In genomic region chr5:146245193-146245592, GRCm38 (mm10) we compare ENCODE assay signal across 30 mouse cellular contexts. TPM values are rescaled to one million over a fixed set of nuclear protein-coding genes. Genes with fewer than 3 reads are reported as not detected.
DNase-seq lines count a peak whose midpoint lies in the region; ATAC-seq and TF ChIP-seq lines count a peak whose summit lies in the region.
"Had no signal": no experiment of that assay in that cellular context is flagged by ENCODE, and none has a peak within 500 bp of the region (broad histone marks: within the 10 kb centered on the region; RNA-seq: fewer than 3 reads in every experiment).

No protein-coding gene starts in this region.

- TF ChIP-seq EP300 in liver, embryonic 14.5 days (IDR thresholded peaks at IDR 0.05; ENCODE audit: low read depth) = peak; percentile 92

- H3K9ac ChIP-seq in liver, embryonic 14.5 days (replicated peaks) = no peak overlapping the region
- H3K9ac ChIP-seq in forebrain, embryonic 14.5 days (ENCODE audit: low read length) = no peak overlapping the region
- no peak overlapping the region for H3K9ac ChIP-seq in hindbrain, embryonic 16.5 days (ENCODE audit: low read depth, low read length)
- H3K9ac ChIP-seq: embryonic facial prominence, embryonic 12.5 days; forebrain, postnatal 0 days; limb, embryonic 13.5 days; midbrain, embryonic 15.5 days had no signal

- peak overlapping the region; percentile 18 for H3K4me2 ChIP-seq in liver, embryonic 14.5 days (ENCODE audit: low read depth)
- no peak overlapping the region for H3K4me2 ChIP-seq in forebrain, embryonic 14.5 days (ENCODE audit: low read length)
- no peak overlapping the region for H3K4me2 ChIP-seq in hindbrain, embryonic 16.5 days (ENCODE audit: low read length)
- H3K4me2 ChIP-seq: embryonic facial prominence, embryonic 12.5 days; limb, embryonic 13.5 days; midbrain, embryonic 15.5 days had no signal

- H3K27me3 ChIP-seq in liver, embryonic 14.5 days (ENCODE audit: control insufficient read depth, insufficient read depth, low read length) = no peaks in the 10 kb centered on the region
- H3K27me3 ChIP-seq in forebrain, embryonic 14.5 days (replicated peaks; ENCODE audit: control insufficient read depth, insufficient read depth, low read length) = no peaks in the 10 kb centered on the region
- no peaks in the 10 kb centered on the region for H3K27me3 ChIP-seq in hindbrain, embryonic 16.5 days (replicated peaks; ENCODE audit: control insufficient read depth, insufficient read depth, low read length)
- H3K27me3 ChIP-seq: embryonic facial prominence, embryonic 12.5 days; limb, embryonic 13.5 days; midbrain, embryonic 15.5 days had no signal

- no peaks in the 10 kb centered on the region; the same call in 1 of the 2 replicates for H3K36me3 ChIP-seq in liver, embryonic 14.5 days (replicated peaks; ENCODE audit: control insufficient read depth, insufficient read depth, low read depth)
- H3K36me3 ChIP-seq in forebrain, embryonic 14.5 days (ENCODE audit: control insufficient read depth, insufficient read depth, low read length) = peaks cover 4% of the 10 kb centered on the region; the same call in 1 of the 2 replicates
- no peaks in the 10 kb centered on the region for H3K36me3 ChIP-seq in hindbrain, embryonic 16.5 days (ENCODE audit: control insufficient read depth, insufficient read depth, low read length)
- H3K36me3 ChIP-seq: limb, embryonic 13.5 days; midbrain, embryonic 15.5 days had no signal

- ATAC-seq in common myeloid progenitor, adult 5-6 weeks (replicated peaks; ENCODE audit: low read depth, poor library complexity, severe bottlenecking) = peak; percentile 34; the same call in 1 of the 2 replicates
- ATAC-seq in liver, embryonic 14.5 days (ENCODE audit: insufficient read depth) = peak; percentile 83
- peak; percentile 93 for ATAC-seq in megakaryocyte-erythroid progenitor cell, adult 5-6 weeks (replicated peaks; ENCODE audit: low FRiP score, low TSS enrichment, poor library complexity, severe bottlenecking)
- no peak for ATAC-seq in forebrain, embryonic 14.5 days
- no peak for ATAC-seq in hindbrain, embryonic 16.5 days
- ATAC-seq: forebrain, postnatal 0 days; intestine, postnatal 0 days; midbrain, embryonic 15.5 days had no signal

- H3K4me3 ChIP-seq in liver, embryonic 14.5 days (ENCODE audit: insufficient read depth in 1 of 2, low read depth in 2 of 2, low read length in 2 of 2) = no peak overlapping the region
- H3K4me3 ChIP-seq in forebrain, embryonic 14.5 days (ENCODE audit: low read depth, low read length) = no peak overlapping the region
- H3K4me3 ChIP-seq in hindbrain, embryonic 16.5 days (ENCODE audit: low read length) = no peak overlapping the region
- H3K4me3 ChIP-seq: embryonic facial prominence, embryonic 12.5 days; limb, embryonic 13.5 days; midbrain, embryonic 10.5 days; midbrain, embryonic 15.5 days had no signal

- peak overlapping the region; percentile 60 for H3K27ac ChIP-seq in liver, embryonic 14.5 days
- H3K27ac ChIP-seq in forebrain, embryonic 14.5 days (ENCODE audit: low read depth, low read length) = no peak overlapping the region
- no peak overlapping the region for H3K27ac ChIP-seq in hindbrain, embryonic 16.5 days (ENCODE audit: low read depth, low read length)
- H3K27ac ChIP-seq: embryonic facial prominence, embryonic 12.5 days; limb, embryonic 13.5 days; macrophage; midbrain, embryonic 10.5 days; midbrain, embryonic 15.5 days had no signal

- H3K9me3 ChIP-seq in liver, embryonic 14.5 days (ENCODE audit: control insufficient read depth, low read length) = no peaks in the 10 kb centered on the region
- H3K9me3 ChIP-seq in forebrain, embryonic 14.5 days (replicated peaks; ENCODE audit: control insufficient read depth, low read length) = no peaks in the 10 kb centered on the region
- H3K9me3 ChIP-seq in hindbrain, embryonic 16.5 days (ENCODE audit: control insufficient read depth, low read length) = no peaks in the 10 kb centered on the region
- H3K9me3 ChIP-seq: embryonic facial prominence, embryonic 12.5 days; G1E; limb, embryonic 13.5 days; midbrain, embryonic 10.5 days; midbrain, embryonic 15.5 days had no signal

- 32% methylated on average over 4 of the region's 4 CpGs for WGBS in liver, embryonic 14.5 days (ENCODE audit: insufficient replicate concordance)
- 96% methylated on average over 4 of the region's 4 CpGs for WGBS in forebrain, embryonic 14.5 days
- 94% methylated on average over 4 of the region's 4 CpGs for WGBS in hindbrain, embryonic 16.5 days

- DNase-seq in heart, adult 11 months = peak; percentile 35
- no peak for DNase-seq in heart, postnatal 4 days
- DNase-seq in liver, embryonic 14.5 days (ENCODE audit: low read depth in 3 of 3, low spot score in 3 of 3) = peak; percentile 58 to 64 (median 62)
- no peak for DNase-seq in forebrain, embryonic 14.5 days (ENCODE audit: low spot score)
- DNase-seq in Muller cell, postnatal 12 days (ENCODE audit: inconsistent ontology term) = no peak
- DNase-seq: adrenal gland, postnatal 36 days; cerebellum, adult 11 months; cerebellum, adult 9-10 months; cerebellum, postnatal 36 days; embryo, embryonic 11 days; forebrain, postnatal 0 days; gastrocnemius, postnatal 10 days; heart, postnatal 14 days; kidney, postnatal 14 days; lung, adult 2 months; lung, postnatal 10 days; right cerebral cortex, adult 18-20 months; spleen, adult 18-20 months; thymus, adult 2 months; thymus, postnatal 36 days had no signal

- H3K4me1 ChIP-seq in liver, embryonic 14.5 days (replicated peaks; ENCODE audit: control insufficient read depth in 2 of 2, insufficient read depth in 2 of 2, low read length in 1 of 2) = peaks cover 75 to 77% of the 10 kb centered on the region in 2 experiments
- no peaks in the 10 kb centered on the region for H3K4me1 ChIP-seq in forebrain, embryonic 14.5 days (ENCODE audit: control insufficient read depth, insufficient read depth, low read length)
- H3K4me1 ChIP-seq in hindbrain, embryonic 16.5 days (ENCODE audit: control insufficient read depth, insufficient read depth, low read depth, low read length) = no peaks in the 10 kb centered on the region
- H3K4me1 ChIP-seq: embryonic facial prominence, embryonic 12.5 days; midbrain, embryonic 15.5 days had no signal

- no peak for TF ChIP-seq CTCF in liver, embryonic 14.5 days (IDR thresholded peaks at IDR 0.05; ENCODE audit: low read depth)

RNA-seq across cellular contexts. Expression of gene Cdk8, which starts 14.2 kb away (rescaled TPM):
- 10 to 100 TPM; 25.5 to 26.5 TPM for total RNA-seq in heart, postnatal 4 days (2021)
- total RNA-seq in common myeloid progenitor, adult 5-6 weeks (2017) = 44.0 and 46.9 TPM in 2 replicates
- polyA plus RNA-seq in liver, embryonic 14.5 days (2012; rRNA removed) = 36.6 and 42.5 TPM in 2 replicates
- polyA plus RNA-seq in liver, embryonic 14.5 days (2014; fragmentation: Nextera tagmentation; extraction: Ambion mirVana) = 25.8 and 28.5 TPM in 2 replicates
- total RNA-seq in megakaryocyte-erythroid progenitor cell, adult 5-6 weeks (2014; fragmentation: Nextera tagmentation) = 60.4 and 70.3 TPM in 2 replicates
- total RNA-seq in megakaryocyte-erythroid progenitor cell, adult 5-6 weeks (2017) = 51.7 and 60.3 TPM in 2 replicates
- polyA plus RNA-seq in forebrain, embryonic 14.5 days (2014; fragmentation: Nextera tagmentation; extraction: Ambion mirVana) = 15.9 and 18.9 TPM in 2 replicates
- polyA plus RNA-seq in hindbrain, embryonic 16.5 days (2015; fragmentation: Nextera tagmentation; extraction: Ambion mirVana) = 11.2 and 13.9 TPM in 2 replicates

RNA-seq across cellular contexts. Expression of gene Rnf6, which starts 23.8 kb away (rescaled TPM):
- total RNA-seq in heart, postnatal 4 days (2021) = 10 to 100 TPM; 44.4 to 48.0 TPM
- total RNA-seq in common myeloid progenitor, adult 5-6 weeks (2017) = 44.5 and 52.1 TPM in 2 replicates
- 8.3 and 13.2 TPM in 2 replicates for polyA plus RNA-seq in liver, embryonic 14.5 days (2012; rRNA removed)
- 18.9 and 19.4 TPM in 2 replicates for polyA plus RNA-seq in liver, embryonic 14.5 days (2014; fragmentation: Nextera tagmentation; extraction: Ambion mirVana)
- total RNA-seq in megakaryocyte-erythroid progenitor cell, adult 5-6 weeks (2014; fragmentation: Nextera tagmentation) = 14.0 and 15.1 TPM in 2 replicates
- 25.2 and 34.4 TPM in 2 replicates for total RNA-seq in megakaryocyte-erythroid progenitor cell, adult 5-6 weeks (2017)
- 18.9 and 22.8 TPM in 2 replicates for polyA plus RNA-seq in forebrain, embryonic 14.5 days (2014; fragmentation: Nextera tagmentation; extraction: Ambion mirVana)
- polyA plus RNA-seq in hindbrain, embryonic 16.5 days (2015; fragmentation: Nextera tagmentation; extraction: Ambion mirVana) = 28.0 and 30.1 TPM in 2 replicates

Comparison
In these comparisons a context has a peak if more than half of its experiments do, and no peak if none do; other contexts are left out.
1. DNase-seq: peak in heart, adult 11 months (single experiment) and liver, embryonic 14.5 days (3 of 3); none in heart, postnatal 4 days (single experiment), forebrain, embryonic 14.5 days (single experiment) and Muller cell, postnatal 12 days (single experiment).
2. ATAC-seq: peak in common myeloid progenitor, adult 5-6 weeks (single experiment), liver, embryonic 14.5 days (single experiment) and megakaryocyte-erythroid progenitor cell, adult 5-6 weeks (single experiment); none in forebrain, embryonic 14.5 days (single experiment) and hindbrain, embryonic 16.5 days (single experiment).